In the genomic region with DNA sequence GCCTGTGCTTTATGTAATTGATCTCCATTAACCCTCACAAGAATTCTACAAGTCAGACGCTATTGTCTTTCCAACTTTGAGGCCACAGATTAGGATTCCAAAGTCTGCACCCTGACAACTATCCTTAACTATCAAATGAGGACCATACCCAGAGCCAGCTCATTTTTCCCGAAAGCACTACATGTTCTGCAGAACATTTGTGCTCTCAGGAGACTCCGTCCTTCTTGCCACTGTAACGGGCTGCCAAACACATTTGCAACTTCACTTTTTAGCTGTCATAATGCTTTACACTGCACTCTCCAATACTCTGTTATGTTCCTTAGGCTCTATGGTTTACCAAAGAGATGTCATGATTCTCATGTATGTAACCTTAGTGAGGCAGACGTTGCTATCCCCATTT, we compare ENCODE assay signal across 19 mouse cellular contexts.
"Had no signal": no experiment of that assay in that cellular context is flagged by ENCODE, and none has a peak within 500 bp of the region (broad histone marks: within the 10 kb centered on the region; RNA-seq: fewer than 3 reads in every experiment).

No protein-coding gene starts in this region.

- H3K36me3 ChIP-seq: midbrain, embryonic 10.5 days; midbrain, embryonic 12.5 days; neural tube, embryonic 13.5 days; neural tube, embryonic 15.5 days; stomach, embryonic 15.5 days had no signal

- H3K9ac ChIP-seq: lung, embryonic 14.5 days; midbrain, embryonic 12.5 days; neural tube, embryonic 13.5 days; neural tube, embryonic 15.5 days; stomach, embryonic 15.5 days had no signal

- DNase-seq: lung, adult 18-20 months; lung, embryonic 14.5 days; lung, postnatal 10 days; lung, postnatal 4 days; midbrain, embryonic 14.5 days; retina, postnatal 1 day; right cerebral cortex, adult 18-20 months; right cerebral cortex, postnatal 25 days; right cerebral cortex, postnatal 4 days; thymus, adult 2 months; thymus, postnatal 25 days; thymus, postnatal 4 days had no signal

- H3K4me1 ChIP-seq: stomach, embryonic 15.5 days had no signal

- H3K27me3 ChIP-seq: midbrain, embryonic 12.5 days; neural tube, embryonic 13.5 days; neural tube, embryonic 15.5 days; stomach, embryonic 15.5 days had no signal

- H3K4me3 ChIP-seq: midbrain, embryonic 10.5 days; midbrain, embryonic 12.5 days; myocyte; neural tube, embryonic 13.5 days; neural tube, embryonic 15.5 days; stomach, embryonic 15.5 days had no signal

- H3K27ac ChIP-seq: midbrain, embryonic 10.5 days; midbrain, embryonic 12.5 days; neural tube, embryonic 13.5 days; neural tube, embryonic 15.5 days; stomach, embryonic 15.5 days; stomach, postnatal 0 days had no signal
